Mouse (Mus musculus) c-Kit-positive CD71-negative TER-119-negative erythroid progenitor cells, embryonic 14.5 days (primary cell): ENCODE results near the gene Nr2c2ap.

Experiments
- DNase-seq: peaks from one replicate; pipeline ENCODE4 v3.0.0-alpha.2; 2013; ENCODE audit warnings: low read depth

Gene Nr2c2ap

GRCm38 (mm10) chr8:70120667-70121066, 10.5 kb upstream of the Nr2c2ap start, which contains the start of gene Ncan:
Gene Ncan, minus strand, starts transcription at chr8:70120873.
- DNase-seq: no peak

- no peak for DNase-seq
Measured at GRCm38 (mm10) chr8:70122863-70123262, 8.3 kb upstream of the Nr2c2ap start.

- no peak for DNase-seq
Measured at GRCm38 (mm10) chr8:70124992-70125391, 6.1 kb upstream of the Nr2c2ap start.

- DNase-seq: no peak
Measured at GRCm38 (mm10) chr8:70128435-70128834, 2.7 kb upstream of the Nr2c2ap start.

GRCm38 (mm10) chr8:70129309-70129952, 1.7 kb upstream of the Nr2c2ap start:
- DNase-seq: no peak

- no peak for DNase-seq
Measured at GRCm38 (mm10) chr8:70130066-70130465, 1.1 kb upstream of the Nr2c2ap start.

- no peak for DNase-seq
Measured at GRCm38 (mm10) chr8:70134086-70134485, 3.0 kb downstream of the Nr2c2ap start.

GRCm38 (mm10) chr8:70134931-70135330, 3.8 kb downstream of the Nr2c2ap start:
- DNase-seq: no peak

- DNase-seq: no peak
Measured at GRCm38 (mm10) chr8:70136591-70136990, 5.5 kb downstream of the Nr2c2ap start.

- no peak for DNase-seq
Measured at GRCm38 (mm10) chr8:70137890-70138289, 6.8 kb downstream of the Nr2c2ap start.

- peak; percentile 99 for DNase-seq
Measured at GRCm38 (mm10) chr8:70139026-70139857, 8.1 kb downstream of the Nr2c2ap start, which contains the start of the genes Rfxank, Borcs8 and Mef2b. Gene Rfxank, minus strand, starts transcription at chr8:70139154. Gene Borcs8, plus strand, starts transcription at chr8:70139499. Gene Mef2b, plus strand, starts transcription at chr8:70139711.

GRCm38 (mm10) chr8:70139981-70140380, 8.8 kb downstream of the Nr2c2ap start:
- no peak for DNase-seq

GRCm38 (mm10) chr8:70147678-70148607, 16.8 kb downstream of the Nr2c2ap start:
- no peak for DNase-seq

- DNase-seq: no peak
Measured at GRCm38 (mm10) chr8:70150158-70150557, 19.0 kb downstream of the Nr2c2ap start.

- peak; percentile 77 for DNase-seq
Measured at GRCm38 (mm10) chr8:70152537-70153257, 21.6 kb downstream of the Nr2c2ap start.

GRCm38 (mm10) chr8:70157240-70157800, 26.2 kb downstream of the Nr2c2ap start:
- no peak for DNase-seq

- DNase-seq: peak; percentile 40
Measured at GRCm38 (mm10) chr8:70158069-70158853, 27.1 kb downstream of the Nr2c2ap start.

GRCm38 (mm10) chr8:70159211-70159610, 28.1 kb downstream of the Nr2c2ap start:
- DNase-seq: no peak

- DNase-seq: no peak
Measured at GRCm38 (mm10) chr8:70160015-70160414, 28.9 kb downstream of the Nr2c2ap start.

- no peak for DNase-seq
Measured at GRCm38 (mm10) chr8:70163316-70163715, 32.2 kb downstream of the Nr2c2ap start.
